Mouse (Mus musculus): ENCODE data around the gene Slc51a.

Gene Slc51a

DNA sequence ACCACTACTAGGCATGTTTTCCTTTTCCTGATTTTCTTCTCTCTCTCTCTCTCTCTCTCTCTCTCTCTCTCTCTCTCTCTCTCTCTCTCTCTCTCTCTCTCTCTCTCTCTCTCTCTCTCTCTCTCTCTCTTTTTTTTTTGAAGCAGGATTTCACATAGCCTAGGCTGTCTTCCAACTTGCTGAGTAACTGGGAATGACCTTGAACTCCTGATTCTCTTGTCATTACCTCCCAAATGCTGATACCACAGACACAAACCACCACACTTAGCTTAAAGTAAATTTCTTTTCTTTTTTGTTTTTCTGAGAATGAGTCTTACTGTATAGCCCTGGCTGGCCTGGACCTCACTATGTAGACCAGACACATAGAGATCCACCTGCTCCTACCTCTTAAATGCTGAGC lies 53.0 kb downstream of the Slc51a start:
- DNase-seq (ENCODE audit: extremely low read depth, insufficient read length, low spot score): no peak

DNA sequence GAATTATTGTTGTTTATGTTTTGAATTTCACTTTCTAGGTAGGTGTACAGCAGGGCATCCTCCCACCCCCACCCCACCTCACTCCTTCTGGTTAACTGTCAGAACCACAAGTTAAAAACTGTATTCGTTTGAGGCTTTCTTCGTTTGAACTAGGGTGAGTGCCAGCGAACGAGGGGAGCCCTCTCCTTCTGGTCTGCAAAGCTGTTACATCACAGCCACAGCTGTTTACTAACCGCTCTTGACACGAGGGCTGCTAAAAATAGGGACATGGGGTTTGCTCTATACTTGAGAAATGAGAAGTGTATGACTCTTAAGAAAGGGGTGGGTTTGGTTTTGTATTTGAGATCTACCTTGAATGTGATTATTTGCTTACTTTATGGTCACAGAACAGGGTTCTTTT lies 53.6 kb downstream of the Slc51a start:
- no peak for DNase-seq (ENCODE audit: extremely low read depth, insufficient read length, low spot score)

DNA sequence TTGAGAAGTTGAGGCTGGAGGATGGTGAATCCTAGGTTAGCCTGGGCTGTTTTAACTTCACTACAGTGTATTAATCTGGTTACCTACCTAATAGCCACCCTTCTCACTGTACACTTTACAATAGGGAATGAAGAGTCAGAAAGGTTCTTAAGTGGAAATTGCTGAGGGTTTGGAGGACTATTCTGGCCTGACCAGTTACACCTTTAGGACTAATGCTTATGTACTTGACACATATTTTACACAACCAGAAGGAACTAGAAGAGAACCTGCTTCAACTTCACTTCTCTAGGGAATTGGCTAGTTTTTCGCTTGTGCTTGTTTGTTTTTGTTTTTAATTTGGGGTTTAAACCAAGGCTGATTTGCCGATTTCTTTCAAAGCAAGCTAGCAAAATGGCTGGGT lies 54.5 kb downstream of the Slc51a start:
- DNase-seq (ENCODE audit: extremely low read depth, insufficient read length, low spot score): no peak

DNA sequence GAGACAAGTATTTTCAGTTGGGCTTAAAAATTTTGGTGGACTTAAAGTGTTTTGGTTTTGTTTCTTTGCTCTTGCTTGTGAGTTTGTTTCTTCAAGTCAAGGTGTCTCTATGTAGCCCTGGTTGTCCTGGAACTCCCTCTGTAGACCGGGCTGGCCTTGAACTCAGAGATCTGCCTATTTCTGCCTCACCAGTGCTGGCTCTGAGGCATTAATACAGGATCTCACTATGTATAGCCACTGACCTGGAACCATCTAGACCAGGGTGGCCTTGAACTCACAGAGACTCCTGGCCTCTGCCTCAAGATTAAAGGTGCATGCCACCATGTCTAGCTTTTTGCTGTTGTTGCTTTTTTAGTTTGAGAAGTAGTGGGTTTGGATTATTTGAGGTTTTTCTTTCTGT lies 55.8 kb downstream of the Slc51a start:
- DNase-seq (ENCODE audit: extremely low read depth, insufficient read length, low spot score): no peak

DNA sequence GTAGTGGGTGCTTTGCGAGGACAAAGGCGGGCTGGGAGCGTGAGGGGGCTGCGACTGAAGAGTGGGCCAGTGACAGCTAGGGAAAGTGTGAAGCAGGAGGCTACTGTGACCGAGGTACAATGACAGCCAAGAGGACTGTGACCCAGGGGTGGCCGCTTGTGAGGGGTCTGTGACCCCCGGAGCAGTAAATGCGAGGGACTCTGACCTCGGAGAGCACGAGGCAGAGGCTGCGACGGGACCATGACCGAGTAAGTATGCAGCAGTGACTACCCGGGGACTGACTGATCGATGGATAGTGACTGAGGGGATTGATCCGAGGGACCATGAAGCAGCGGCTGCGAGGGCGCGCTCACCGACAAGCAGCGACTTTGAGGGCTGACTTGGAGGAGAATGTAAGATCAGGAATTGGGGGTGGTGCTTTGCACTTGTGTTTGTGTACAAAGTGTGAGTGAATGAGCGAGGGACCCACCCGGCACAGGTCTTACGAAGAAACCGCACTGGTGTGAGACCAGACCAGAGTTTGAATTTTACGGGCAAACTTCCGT lies 56.6 kb downstream of the Slc51a start:
- no peak for DNase-seq (ENCODE audit: extremely low read depth, insufficient read length, low spot score)

DNA sequence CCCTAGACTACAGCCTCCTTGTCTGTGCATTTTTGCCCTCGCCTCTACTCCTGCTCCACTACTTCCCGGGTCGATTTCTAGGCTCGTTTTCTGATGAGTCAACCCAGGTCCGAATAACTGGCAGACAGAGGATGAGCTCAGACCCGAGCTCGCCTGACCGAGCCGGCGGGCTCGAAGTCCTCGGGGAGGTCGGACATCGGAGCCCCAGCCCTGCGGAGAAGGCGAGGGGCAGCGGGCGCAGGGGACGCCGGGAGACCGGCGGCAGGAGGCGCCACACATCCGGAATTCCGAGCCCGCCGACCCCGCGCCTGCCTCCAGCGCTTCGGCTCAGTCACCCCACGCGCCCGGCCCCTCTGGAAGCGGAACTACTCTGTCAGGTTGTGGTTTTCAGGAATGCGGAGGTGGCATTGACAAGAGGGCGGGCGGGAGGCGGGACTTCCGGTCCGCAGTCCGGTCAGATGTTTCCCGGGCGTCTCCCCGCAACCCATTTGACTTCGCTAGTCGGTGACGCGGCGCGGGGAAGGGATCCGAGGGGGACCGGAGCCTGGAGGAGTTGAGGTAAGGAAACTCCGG lies 57.1 kb downstream of the Slc51a start, which contains the start of gene Pcyt1a:
TSS of gene Pcyt1a (plus strand) at position 448 of the 573 bp plus-strand sequence.
- DNase-seq (ENCODE audit: extremely low read depth, insufficient read length, low spot score): peak; percentile 98

DNA sequence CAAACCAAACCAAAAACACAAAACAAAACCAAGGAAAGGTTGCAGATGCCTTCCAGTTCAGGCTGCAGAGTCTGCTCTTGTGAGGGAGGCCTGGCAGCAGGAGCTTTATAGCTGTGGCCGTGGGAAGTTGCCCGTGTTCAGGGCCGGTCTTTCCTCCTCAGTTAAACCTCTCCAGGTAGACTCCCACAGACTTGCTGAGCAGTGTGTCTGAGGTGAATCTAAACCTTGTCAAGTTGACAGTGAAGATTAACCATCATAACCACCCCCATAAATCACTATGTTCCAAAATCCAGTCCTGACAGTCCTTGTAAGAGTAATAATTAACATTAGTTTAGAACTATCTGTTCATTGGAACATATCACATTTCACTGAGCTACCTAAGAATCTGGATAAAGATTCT lies 60.2 kb downstream of the Slc51a start:
- DNase-seq (ENCODE audit: extremely low read depth, insufficient read length, low spot score): no peak

Measured in 3134 (cell line).